Mouse (Mus musculus) liver, embryonic 11.5 days (tissue): ENCODE results near the gene Ppp4r2. TPM values are rescaled to one million over a fixed set of nuclear protein-coding genes. Genes with fewer than 3 reads are reported as not detected.

Experiments
- ATAC-seq: fragments of 200-750 bp; cut with Nextera tagmentation; replicated peaks from 2 replicates; pipeline ENCODE4 v1.8.0; 2017; ENCODE audit warnings: moderate number of reproducible peaks, mild to moderate bottlenecking, moderate TSS enrichment, moderate library complexity; ENCODE audit not compliant: low FRiP score
- DNase-seq: peaks from one replicate; pipeline ENCODE4 v3.0.0-alpha.2; 2017; ENCODE audit warnings: low spot score
- H3K27ac ChIP-seq: fragments of 300-500 bp; sonication (generic); 2 replicates; pipeline ENCODE4 v1.5.1; 2014; ENCODE audit warnings: mild to moderate bottlenecking, low read depth, low read length, control low read depth
- H3K27me3 ChIP-seq: fragments of 300-500 bp; sonication (generic); replicated peaks from 2 replicates; pipeline ENCODE4 v1.6.1; 2014; ENCODE audit warnings: low read length, mixed read lengths; ENCODE audit not compliant: control insufficient read depth, insufficient read depth
- H3K36me3 ChIP-seq: fragments of 300-500 bp; sonication (generic); 2 replicates; pipeline ENCODE4 v1.6.1; 2014; ENCODE audit warnings: mild to moderate bottlenecking, low read length, moderate library complexity, mixed read lengths; ENCODE audit not compliant: control insufficient read depth, insufficient read depth
- H3K4me1 ChIP-seq: fragments of 300-500 bp; sonication (generic); replicated peaks from 2 replicates; pipeline ENCODE4 v1.6.1; 2014; ENCODE audit warnings: low read length, mixed read lengths; ENCODE audit not compliant: control insufficient read depth, insufficient read depth
- H3K4me2 ChIP-seq: fragments of 300-500 bp; sonication (generic); 2 replicates; pipeline ENCODE4 v1.6.1; 2014; ENCODE audit warnings: mild to moderate bottlenecking, control low read depth, moderate library complexity
- H3K4me3 ChIP-seq: fragments of 300-500 bp; sonication (generic); 2 replicates; pipeline ENCODE4 v1.5.1; 2014; ENCODE audit warnings: low read depth, low read length, control low read depth
- H3K9ac ChIP-seq: fragments of 300-500 bp; sonication (generic); 2 replicates; pipeline ENCODE4 v1.6.1; 2014; ENCODE audit warnings: low read depth, low read length, control low read depth
- H3K9me3 ChIP-seq: fragments of 300-500 bp; sonication (generic); 2 replicates; pipeline ENCODE4 v1.6.1; 2016; ENCODE audit warnings: low read length, inconsistent platforms, mixed read lengths; ENCODE audit not compliant: control insufficient read depth
- WGBS: fragments of 180-500 bp; shearing (Covaris S2); extraction: QIAGEN DNeasy Blood & Tissue Kit; methylation state at CpG from one replicate; pipeline ENCODE4 v1.1.7; 2014; 5-methylcytosine and 5-hydroxymethylcytosine counted together
- polyA plus RNA-seq: library from polyadenylated mRNA; unstranded; fragments of >200 nt; fragmentation: Nextera tagmentation; extraction: Ambion mirVana; gene quantifications from 2 replicates; pipeline ENCODE4 v1.2.1, GENCODE M21; 2014

Gene Ppp4r2
- polyA plus RNA-seq, 1 experiment from 2014 or later, result 25.0 TPM

DNA sequence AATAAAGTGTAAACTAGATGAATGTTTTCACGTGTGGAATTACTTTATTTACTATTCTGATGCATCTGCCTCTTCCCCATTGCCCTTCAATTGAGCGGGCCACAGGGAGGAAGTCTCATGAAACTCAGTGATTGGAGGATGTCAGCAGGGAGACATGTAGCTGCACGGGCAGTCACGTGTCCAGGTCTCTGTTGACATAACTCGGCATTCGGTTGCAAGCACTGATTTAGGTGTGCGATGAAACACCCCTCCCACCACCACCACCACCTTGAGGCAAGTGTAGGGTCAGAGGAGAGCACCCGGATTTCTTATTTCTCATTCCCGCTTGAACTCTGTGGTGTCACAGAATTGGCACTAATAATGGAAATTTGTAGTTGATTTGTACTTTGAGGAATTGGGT, 36.5 kb downstream of the Ppp4r2 start:
- no peak for DNase-seq
- H3K27me3 ChIP-seq, result no peaks in the 10 kb centered on the region
- H3K4me1 ChIP-seq, result no peaks in the 10 kb centered on the region
- H3K9me3 ChIP-seq, result no peaks in the 10 kb centered on the region
- no peak for ATAC-seq
- H3K9ac ChIP-seq, result no peak overlapping the region
- peaks cover 4% of the 10 kb centered on the region for H3K36me3 ChIP-seq
- H3K4me2 ChIP-seq, result no peak overlapping the region
- no peak overlapping the region for H3K4me3 ChIP-seq
- WGBS, result 73% methylated on average over 9 of the region's 9 CpGs
- H3K27ac ChIP-seq, result no peak overlapping the region

DNA sequence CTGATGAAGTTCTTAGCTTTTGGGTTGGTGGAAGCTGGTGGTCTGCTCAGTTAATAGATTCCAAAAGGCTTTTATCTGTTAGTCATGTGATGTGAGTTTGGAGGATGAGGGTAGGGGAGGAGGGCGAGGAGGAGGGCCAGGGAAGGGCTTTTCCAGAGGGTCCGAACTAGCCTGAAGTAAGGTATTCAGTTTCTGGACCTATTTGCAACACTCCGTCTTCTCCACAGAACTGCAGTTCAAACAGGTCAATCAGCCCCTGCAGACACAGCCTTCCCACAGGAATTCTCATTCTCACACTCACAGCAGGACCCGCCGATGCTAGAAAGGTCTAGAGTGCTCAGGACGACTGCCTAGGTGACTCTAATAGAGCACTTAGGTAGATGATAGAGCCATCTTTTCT, 39.8 kb downstream of the Ppp4r2 start:
- DNase-seq, result no peak
- WGBS, result 77% methylated on average over 6 of the region's 6 CpGs

DNA sequence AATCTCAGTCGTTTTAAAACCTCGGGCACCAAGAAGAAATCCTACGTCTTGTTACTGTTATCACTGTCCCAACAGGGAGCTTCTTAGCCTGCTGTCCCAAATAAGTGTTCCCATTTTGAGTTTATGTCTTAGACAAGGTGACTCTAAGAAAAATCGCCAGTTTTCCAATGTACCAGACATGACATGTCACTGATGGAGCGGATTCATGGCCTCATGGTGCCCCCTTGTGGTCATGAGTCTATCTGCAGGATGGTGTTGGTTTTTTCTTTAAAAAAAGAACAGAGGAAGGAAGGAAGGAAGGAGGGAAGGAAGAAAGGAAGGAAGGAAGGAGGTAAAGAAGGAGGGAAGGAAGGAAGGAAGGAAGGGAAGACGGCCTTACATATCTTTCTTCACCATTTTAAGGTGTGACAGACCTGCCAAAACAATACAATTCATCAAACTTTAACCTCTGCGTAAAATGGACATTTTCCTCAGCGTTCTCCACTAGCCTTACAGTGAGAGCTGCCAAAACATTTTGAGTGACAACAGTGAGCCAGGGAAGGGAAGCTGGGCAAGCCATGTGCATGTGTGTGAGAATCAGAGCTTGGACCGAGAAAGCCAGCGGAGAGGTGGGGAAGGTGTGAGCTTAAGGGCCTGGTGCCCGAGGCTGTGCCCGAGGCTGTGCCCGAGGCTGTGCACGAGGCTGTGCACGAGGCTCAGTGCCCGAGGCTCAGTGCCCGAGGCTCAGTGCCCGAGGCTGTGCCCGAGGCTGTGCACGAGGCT, 42.6 kb downstream of the Ppp4r2 start:
- no peak overlapping the region for H3K27ac ChIP-seq
- no peak overlapping the region for H3K4me2 ChIP-seq
- ATAC-seq (no peak), DNase-seq (peak; percentile 49)
- no peaks in the 10 kb centered on the region for H3K36me3 ChIP-seq
- H3K9ac ChIP-seq, result no peak overlapping the region
- H3K4me1 ChIP-seq, result no peaks in the 10 kb centered on the region
- no peaks in the 10 kb centered on the region for H3K9me3 ChIP-seq
- no peak overlapping the region for H3K4me3 ChIP-seq
- WGBS, result 66% methylated on average over 17 of the region's 20 CpGs
- peaks cover 3% of the 10 kb centered on the region; the same call in 1 of the 2 replicates for H3K27me3 ChIP-seq

More for the DNA sequence above, 39.8 kb downstream of the Ppp4r2 start:
- Histone ChIP-seq H3K4me1 (no peaks in the 10 kb centered on the region), H3K27me3 (no peaks in the 10 kb centered on the region), H3K9me3 (no peaks in the 10 kb centered on the region), H3K27ac (no peak overlapping the region), H3K4me3 (no peak overlapping the region), H3K9ac (no peak overlapping the region), H3K4me2 (no peak overlapping the region), H3K36me3 (no peaks in the 10 kb centered on the region)
- no peak for ATAC-seq

DNA sequence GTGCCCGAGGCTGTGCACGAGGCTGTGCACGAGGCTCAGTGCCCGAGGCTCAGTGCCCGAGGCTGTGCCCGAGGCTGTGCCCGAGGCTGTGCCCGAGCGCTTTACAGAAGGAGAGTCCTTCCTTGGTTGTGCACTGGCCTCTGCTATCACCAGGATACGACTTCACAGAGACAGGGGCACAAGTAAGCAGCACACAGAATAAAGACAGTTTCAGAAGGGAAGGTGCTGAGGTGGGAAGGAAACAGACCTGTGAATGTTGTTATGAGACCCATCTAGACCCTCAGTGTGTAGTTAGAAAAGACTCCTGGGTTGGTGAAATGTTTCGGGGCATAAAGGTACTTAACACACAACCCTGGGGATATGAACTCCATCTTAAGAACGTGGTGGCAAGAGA, 43.2 kb downstream of the Ppp4r2 start:
- H3K27me3 ChIP-seq, result peaks cover 3% of the 10 kb centered on the region; the same call in 1 of the 2 replicates
- H3K27ac ChIP-seq, result no peak overlapping the region
- no peak overlapping the region for H3K4me3 ChIP-seq
- DNase-seq (no peak), ATAC-seq (no peak)
- 83% methylated on average over 12 of the region's 12 CpGs for WGBS
- H3K36me3 ChIP-seq, result no peaks in the 10 kb centered on the region
- no peaks in the 10 kb centered on the region for H3K4me1 ChIP-seq
- H3K4me2 ChIP-seq, result no peak overlapping the region
- no peak overlapping the region for H3K9ac ChIP-seq
- no peaks in the 10 kb centered on the region for H3K9me3 ChIP-seq

DNA sequence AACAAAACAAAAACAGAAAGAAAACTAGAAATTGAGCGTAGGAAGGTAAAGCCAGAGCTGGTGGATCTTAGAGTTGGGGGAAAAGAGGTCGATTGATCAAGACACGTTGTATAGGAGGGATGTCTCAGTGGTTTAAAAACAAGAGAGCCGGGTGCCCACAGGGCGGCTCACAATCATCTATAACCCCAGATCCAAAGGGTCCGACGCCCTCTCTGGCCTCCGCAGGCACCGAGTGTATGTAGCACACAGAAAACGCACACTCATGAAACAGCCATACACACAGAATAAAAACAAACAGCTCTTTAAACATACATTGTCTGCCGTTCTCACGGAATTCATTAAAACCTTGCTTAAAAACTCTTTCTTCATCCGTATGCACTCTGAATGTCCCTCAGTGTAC, 45.1 kb downstream of the Ppp4r2 start:
- Histone ChIP-seq H3K36me3 (no peaks in the 10 kb centered on the region), H3K4me1 (no peaks in the 10 kb centered on the region), H3K9ac (no peak overlapping the region), H3K27ac (no peak overlapping the region), H3K4me3 (no peak overlapping the region), H3K4me2 (no peak overlapping the region), H3K9me3 (no peaks in the 10 kb centered on the region), H3K27me3 (peaks cover 3% of the 10 kb centered on the region; the same call in 1 of the 2 replicates)
- ATAC-seq (no peak), DNase-seq (no peak)
- WGBS, result 75% methylated on average over 13 of the region's 13 CpGs

DNA sequence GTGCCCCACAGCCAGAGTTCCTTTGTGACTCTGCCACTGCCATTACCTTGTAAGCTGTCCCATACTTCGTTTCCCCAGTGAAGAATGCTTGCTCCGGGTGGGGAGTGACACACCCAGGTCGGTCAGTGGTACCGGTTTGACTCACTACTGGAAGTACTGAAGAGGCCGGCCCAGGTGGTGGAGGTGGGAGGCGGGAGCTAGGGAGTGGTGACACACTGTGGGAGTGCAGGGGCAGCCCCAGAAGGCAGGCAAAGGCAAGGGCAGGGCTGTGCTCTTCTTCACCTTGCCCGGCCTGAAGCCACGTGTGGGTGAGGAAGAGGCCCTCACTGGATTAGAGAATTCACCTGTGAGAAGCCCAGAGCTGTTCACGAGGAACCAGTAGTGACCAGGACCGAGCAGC, 46.2 kb downstream of the Ppp4r2 start:
- H3K9me3 ChIP-seq, result no peaks in the 10 kb centered on the region
- H3K27ac ChIP-seq, result no peak overlapping the region
- no peak overlapping the region for H3K4me2 ChIP-seq
- peaks cover 3% of the 10 kb centered on the region; the same call in 1 of the 2 replicates for H3K27me3 ChIP-seq
- no peak for DNase-seq
- no peak overlapping the region for H3K9ac ChIP-seq
- H3K4me3 ChIP-seq, result no peak overlapping the region
- ATAC-seq, result no peak
- WGBS, result 47% methylated on average over 10 of the region's 10 CpGs
- H3K36me3 ChIP-seq, result no peaks in the 10 kb centered on the region
- no peaks in the 10 kb centered on the region for H3K4me1 ChIP-seq

DNA sequence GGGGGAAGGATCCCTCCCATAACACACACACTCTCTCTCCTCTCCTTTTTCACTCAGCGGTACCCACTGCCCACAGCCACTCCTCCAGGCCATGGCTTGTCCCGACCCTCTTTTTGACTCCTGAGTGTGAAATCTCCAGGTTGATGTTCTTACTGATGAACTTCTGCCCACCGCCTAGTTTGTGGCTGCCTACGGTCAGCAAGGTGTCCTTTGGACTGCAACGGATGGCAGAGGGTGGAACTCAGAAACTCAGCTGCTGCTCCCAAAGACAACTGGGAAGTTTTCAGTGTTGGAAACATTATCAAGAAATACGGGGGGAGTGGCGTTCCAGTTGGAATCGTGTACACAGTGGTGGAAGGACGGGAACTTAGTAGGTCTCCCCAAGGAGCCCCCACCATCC, 48.2 kb downstream of the Ppp4r2 start:
- no peak for ATAC-seq
- no peaks in the 10 kb centered on the region for H3K36me3 ChIP-seq
- H3K4me2 ChIP-seq, result no peak overlapping the region
- WGBS, result 84% methylated on average over 9 of the region's 9 CpGs
- DNase-seq, result no peak
- H3K27ac ChIP-seq, result no peak overlapping the region
- no peaks in the 10 kb centered on the region for H3K4me1 ChIP-seq
- no peaks in the 10 kb centered on the region for H3K9me3 ChIP-seq
- peaks cover 3% of the 10 kb centered on the region; the same call in 1 of the 2 replicates for H3K27me3 ChIP-seq
- H3K9ac ChIP-seq, result no peak overlapping the region
- no peak overlapping the region for H3K4me3 ChIP-seq

DNA sequence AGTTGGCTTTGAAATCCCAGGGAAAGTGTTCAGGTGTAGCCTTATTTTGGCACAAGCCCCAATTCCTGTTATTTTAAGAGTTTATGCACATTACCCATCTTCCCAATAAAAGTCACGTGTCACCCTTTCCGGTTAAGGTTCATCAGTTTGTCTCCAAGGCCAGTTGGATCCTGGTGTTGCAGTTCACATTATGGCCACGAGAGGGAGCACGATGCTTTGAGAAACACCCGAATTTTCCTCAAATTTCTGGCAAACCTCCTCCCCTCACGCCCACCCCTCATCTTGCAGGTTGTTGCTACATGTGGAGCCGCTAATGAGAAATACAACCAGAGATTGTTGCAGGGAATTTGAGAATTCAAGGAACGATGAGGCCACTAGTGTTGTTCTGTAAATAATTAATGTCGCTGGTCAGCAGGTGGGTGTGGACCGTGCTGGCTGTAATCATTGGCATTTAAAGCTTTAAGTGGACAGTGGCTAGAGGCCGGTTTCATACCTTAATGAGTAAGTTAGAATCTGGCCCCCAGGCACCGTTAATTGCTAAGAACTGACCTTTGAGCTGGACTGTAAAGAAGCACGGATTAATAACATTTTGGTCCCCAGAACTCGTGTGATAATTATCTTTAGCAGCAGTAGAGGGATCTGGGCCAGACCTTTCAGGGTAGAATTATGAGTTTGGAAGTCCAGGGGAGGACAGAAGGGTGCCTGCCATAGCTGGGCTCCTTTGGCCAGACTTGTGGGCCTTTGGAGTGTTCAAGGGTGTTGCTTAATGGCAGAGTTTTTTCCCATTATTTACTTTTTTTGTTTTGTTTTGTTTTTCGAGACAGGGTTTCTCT, 49.2 kb downstream of the Ppp4r2 start:
- Histone ChIP-seq H3K27ac (no peak overlapping the region), H3K27me3 (peaks cover 3% of the 10 kb centered on the region; the same call in 1 of the 2 replicates), H3K9ac (no peak overlapping the region), H3K4me2 (peak overlapping the region; percentile 60), H3K4me1 (no peaks in the 10 kb centered on the region), H3K9me3 (no peaks in the 10 kb centered on the region), H3K36me3 (no peaks in the 10 kb centered on the region), H3K4me3 (peak overlapping the region; percentile 17; the same call in 1 of the 2 replicates)
- peak; percentile 61 for DNase-seq
- no peak for ATAC-seq
- 19% methylated on average over 15 of the region's 15 CpGs for WGBS
